Mouse (Mus musculus): ENCODE measurements around the gene Siva1. TPM values are rescaled to one million over a fixed set of nuclear protein-coding genes. Genes with fewer than 3 reads are reported as not detected.
A peak's percentile ranks its signal among the peaks of the same experiment; 100 is the strongest.

Siva1 gene
- total and polyA plus RNA-seq, 3 experiments, result 78.1 to 137 (median 135) TPM

DNA sequence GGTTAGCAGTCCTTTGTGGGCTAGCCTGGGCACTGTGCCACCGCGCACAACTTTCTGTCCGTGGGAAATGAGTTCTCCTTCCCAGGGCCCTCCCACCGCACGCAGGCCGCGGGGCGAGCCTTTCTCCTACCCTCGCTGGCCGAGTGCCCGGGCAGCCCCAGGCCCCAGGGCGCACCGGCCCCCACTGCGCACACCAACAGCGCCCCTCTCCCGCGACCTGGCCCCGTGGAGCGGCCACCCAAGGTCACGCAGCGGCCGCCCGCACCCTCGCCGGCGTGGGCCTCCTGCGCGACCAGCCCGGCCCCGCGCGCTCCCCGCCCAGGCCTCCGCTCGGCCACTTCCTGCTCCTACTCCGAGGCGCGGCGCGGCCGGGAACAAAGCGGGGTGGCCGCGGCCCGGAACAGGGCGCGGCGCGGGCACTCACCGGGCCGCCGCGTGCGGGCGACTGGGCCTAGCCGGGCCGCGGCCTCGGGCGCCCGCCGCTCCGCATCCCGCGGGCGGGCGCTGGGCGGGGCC lies 29.2 kb downstream of the Siva1 start:
- peak overlapping the region; percentile 76 for H3K27ac ChIP-seq (ENCODE audit: insufficient read depth, low read depth)
- DNase-seq (ENCODE audit: extremely low read depth), result no peak
- peak overlapping the region; percentile 76 to 99 (median 91) for H3K4me3 ChIP-seq (replicated peaks in 1 of 3; ENCODE audit: low read depth in 2 of 3, low read length in 2 of 3, poor library complexity in 1 of 3)
- peaks cover 19 to 61% of the 10 kb centered on the region in 2 experiments for H3K4me1 ChIP-seq (ENCODE audit: control insufficient read depth in 1 of 2, insufficient read depth in 2 of 2)
- H3K27me3 ChIP-seq (replicated peaks), result peaks cover 27% of the 10 kb centered on the region
- dilution Hi-C loops (cut with MboI; ENCODE audit: extremely low pct_ligation_motif_present, extremely low pct_unique_long_range_greater_than_20kb, low sequenced_read_pairs) (no loop called here), in situ Hi-C loops (cut with MboI; ENCODE audit: low pct_ligation_motif_present, low pct_unique_long_range_greater_than_20kb, low sequenced_read_pairs) (no loop called here)
- H3K4me2 ChIP-seq (ENCODE audit: insufficient read depth, low read depth, poor library complexity, severe bottlenecking), result peak overlapping the region; percentile 47; the same call in 1 of the 2 replicates
- H3K36me3 ChIP-seq (replicated peaks in 1 of 2; ENCODE audit: control insufficient read depth in 1 of 2, insufficient read depth in 1 of 2, low read length in 1 of 2), result peaks cover 29 to 38% of the 10 kb centered on the region in 2 experiments
- no peak for TF ChIP-seq ZC3H11A (IDR thresholded peaks at IDR 0.05; ENCODE audit: low read depth, low read length)
- TF ChIP-seq ZMIZ1 (IDR thresholded peaks at IDR 0.05; ENCODE audit: low read depth, low read length), result no peak
- no peak for TF ChIP-seq UBTF (IDR thresholded peaks at IDR 0.05; ENCODE audit: low read depth, low read length)
- TF ChIP-seq MAX (IDR thresholded peaks at IDR 0.05; ENCODE audit: low read length), result no peak
- no peak for TF ChIP-seq NELFE (IDR thresholded peaks at IDR 0.05; ENCODE audit: low read depth, low read length)
- no peak for TF ChIP-seq POLR2A (IDR thresholded peaks at IDR 0.05; ENCODE audit: low read depth, low read length)
- peak overlapping the region; percentile 91 for H3K9ac ChIP-seq (ENCODE audit: insufficient read depth, low read depth)
- no peaks in the 10 kb centered on the region for H3K9me3 ChIP-seq (replicated peaks; ENCODE audit: low read length)
- peaks cover 28% of the 10 kb centered on the region for H3K79me2 ChIP-seq (replicated peaks; ENCODE audit: control insufficient read depth, extremely low read depth, insufficient read depth, poor library complexity, severe bottlenecking)

DNA sequence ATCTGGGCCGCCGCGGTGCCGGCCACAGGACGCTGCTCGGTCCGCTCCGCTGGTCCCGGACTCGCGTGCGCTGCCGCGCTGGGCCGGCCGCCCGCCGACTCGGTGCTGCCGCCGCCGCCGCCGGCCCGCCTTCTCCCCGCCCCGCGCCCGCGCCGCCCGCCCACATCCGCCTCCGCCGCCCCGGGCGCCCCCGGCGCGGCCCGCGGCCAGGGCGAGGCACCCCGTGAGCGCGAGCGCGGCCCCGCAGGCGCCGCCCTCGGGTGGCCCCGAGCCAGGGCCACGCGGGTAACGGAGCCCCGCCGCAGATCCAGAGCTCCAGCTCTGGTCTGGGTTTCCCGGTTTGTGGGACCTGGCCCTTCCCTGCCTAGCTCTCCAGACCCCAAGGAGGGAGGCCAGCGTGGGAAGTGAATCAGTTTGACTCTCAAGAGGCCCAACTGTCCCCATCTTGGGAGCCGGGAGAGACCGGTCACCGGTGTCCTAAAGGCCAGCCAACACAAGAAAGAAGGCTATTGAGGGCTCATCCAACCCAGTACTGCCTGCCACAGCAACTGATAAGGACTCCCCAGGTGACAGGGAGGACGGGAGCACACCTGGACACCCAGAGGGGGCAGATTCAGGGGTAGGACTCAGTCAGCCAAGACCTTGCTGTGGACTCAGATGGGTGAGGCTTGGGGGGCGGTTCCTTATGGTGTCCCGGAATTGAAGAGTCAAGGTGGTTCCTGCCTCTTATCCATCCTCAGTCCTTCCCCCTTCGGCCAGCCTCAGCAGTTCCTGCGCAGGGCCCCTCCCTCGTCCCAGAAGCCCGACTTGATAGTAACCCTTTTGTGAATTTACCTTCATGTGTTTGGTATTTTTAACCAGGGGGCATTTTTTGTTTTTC lies 29.9 kb downstream of the Siva1 start, which contains the start of gene Akt1:
Akt1 (minus strand) TSS at position 753 of the 880 bp plus-strand sequence.
- peak within 1 kb of the TSS; percentile 91 for H3K9ac ChIP-seq (ENCODE audit: insufficient read depth, low read depth)
- dilution Hi-C loops (cut with MboI; ENCODE audit: extremely low pct_ligation_motif_present, extremely low pct_unique_long_range_greater_than_20kb, low sequenced_read_pairs), result no loop called here
- peaks cover 33% of the 10 kb centered on the region for H3K27me3 ChIP-seq (replicated peaks)
- peak within 1 kb of the TSS; percentile 77 for H3K4me2 ChIP-seq (ENCODE audit: insufficient read depth, low read depth, poor library complexity, severe bottlenecking)
- peak within 1 kb of the TSS; percentile 76 for H3K27ac ChIP-seq (ENCODE audit: insufficient read depth, low read depth)
- TF ChIP-seq NRF1 (IDR thresholded peaks at IDR 0.05; ENCODE audit: low read depth, low read length) (peak; percentile 59), USF1 (IDR thresholded peaks at IDR 0.05; ENCODE audit: low read depth, low read length) (no peak), ELF1 (IDR thresholded peaks at IDR 0.05; ENCODE audit: low read depth, low read length) (peak; percentile 53; the same call in 1 of the 2 replicates), PAX5 (IDR thresholded peaks at IDR 0.05; ENCODE audit: low read length) (no peak), NELFE (IDR thresholded peaks at IDR 0.05; ENCODE audit: low read depth, low read length) (peak; percentile 38; the same call in 1 of the 2 replicates), MYC (IDR thresholded peaks at IDR 0.05; ENCODE audit: low read depth, low read length) (no peak), SIN3A (IDR thresholded peaks at IDR 0.05; ENCODE audit: low read length) (peak; percentile 19; the same call in 1 of the 2 replicates), TBP (conservative IDR thresholded peaks at IDR 0.05; ENCODE audit: low read depth, low read length) (peak; percentile 63), HCFC1 (IDR thresholded peaks at IDR 0.05; ENCODE audit: low read depth, low read length) (peak; percentile 12; the same call in 1 of the 2 replicates), CTCF (conservative IDR thresholded peaks at IDR 0.05 in 1 of 2, IDR thresholded peaks at IDR 0.05 in 1 of 2; ENCODE audit: low read depth in 2 of 2, low read length in 2 of 2) (no peak), MXI1 (IDR thresholded peaks at IDR 0.05; ENCODE audit: low read depth, low read length) (peak; percentile 66), POLR2A (IDR thresholded peaks at IDR 0.05; ENCODE audit: low read depth, low read length) (peak; percentile 48; the same call in 1 of the 2 replicates), MEF2A (IDR thresholded peaks at IDR 0.05; ENCODE audit: borderline replicate concordance, low read depth, low read length) (0 out of 2 replicates have a peak, but pooled peaks have one; percentile 2)
- peaks cover 28% of the 10 kb centered on the region for H3K79me2 ChIP-seq (replicated peaks; ENCODE audit: control insufficient read depth, extremely low read depth, insufficient read depth, poor library complexity, severe bottlenecking)
- peak within 1 kb of the TSS; percentile 76 to 99 (median 91) for H3K4me3 ChIP-seq (replicated peaks in 1 of 3; ENCODE audit: low read depth in 2 of 3, low read length in 2 of 3, poor library complexity in 1 of 3)
- peak; percentile 75 for DNase-seq (ENCODE audit: extremely low read depth)
- in situ Hi-C loops (cut with MboI; ENCODE audit: low pct_ligation_motif_present, low pct_unique_long_range_greater_than_20kb, low sequenced_read_pairs), result no loop called here
- no peaks in the 10 kb centered on the region for H3K9me3 ChIP-seq (replicated peaks; ENCODE audit: low read length)
- peaks cover 20 to 57% of the 10 kb centered on the region in 2 experiments for H3K4me1 ChIP-seq (ENCODE audit: control insufficient read depth in 1 of 2, insufficient read depth in 2 of 2)
- peaks cover 22 to 30% of the 10 kb centered on the region in 2 experiments for H3K36me3 ChIP-seq (replicated peaks in 1 of 2; ENCODE audit: control insufficient read depth in 1 of 2, insufficient read depth in 1 of 2, low read length in 1 of 2)
